Mouse (Mus musculus): ENCODE results near the gene Cbx4. TPM values are rescaled to one million over a fixed set of nuclear protein-coding genes. Genes with fewer than 3 reads are reported as not detected.

The Cbx4 gene
- polyA plus RNA-seq, 1 experiment from 2014 or later: 9.7 TPM

DNA sequence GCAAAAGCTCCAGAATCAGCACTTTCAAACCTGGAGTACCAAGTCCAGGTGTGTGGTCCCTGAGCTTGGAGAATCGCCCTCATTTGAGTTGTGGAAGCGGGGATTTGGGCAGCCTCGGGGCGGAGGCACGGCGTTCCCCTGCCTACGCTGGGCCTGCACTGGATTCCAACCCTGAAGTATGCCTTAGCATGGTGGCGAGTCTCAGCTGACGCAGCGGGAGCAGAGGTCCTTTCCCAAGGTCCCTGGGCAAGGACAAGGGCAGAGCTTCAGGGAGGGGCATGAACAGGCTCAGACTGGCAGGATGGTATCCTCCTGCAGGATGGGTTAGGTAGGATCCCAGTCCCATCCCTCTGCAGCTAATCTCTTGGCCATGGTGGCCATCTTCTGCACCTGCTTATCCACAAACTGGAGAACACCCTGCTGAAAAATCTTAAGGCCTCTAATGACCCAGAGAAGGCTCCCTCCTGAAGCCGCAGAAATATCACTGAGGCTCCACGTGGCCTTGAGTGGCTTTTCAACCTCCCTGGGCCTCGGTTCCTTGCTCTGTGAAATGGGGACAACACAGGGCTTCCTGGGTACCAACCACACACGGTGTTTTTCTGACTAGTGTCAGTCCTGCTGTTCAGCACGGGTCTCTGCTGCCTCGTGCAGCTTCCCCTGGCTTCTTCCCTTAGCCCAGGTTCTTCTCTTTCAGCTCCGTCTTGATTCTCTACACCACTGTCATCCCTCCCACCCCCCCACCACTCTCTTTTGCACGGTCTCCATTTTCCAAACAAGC, 43.4 kb upstream of the Cbx4 start:
- H3K9me3 ChIP-seq (ENCODE audit: low read length): no peaks in the 10 kb centered on the region
- H3K9ac ChIP-seq (replicated peaks; ENCODE audit: low read depth): no peak overlapping the region
- no peak overlapping the region for H3K4me2 ChIP-seq (replicated peaks; ENCODE audit: low read depth, low read length)
- no peaks in the 10 kb centered on the region for H3K36me3 ChIP-seq (ENCODE audit: insufficient read depth, low read length)
- peaks cover 29% of the 10 kb centered on the region for H3K4me1 ChIP-seq (ENCODE audit: insufficient read depth, low read depth, low read length)
- DNase-seq (ENCODE audit: low spot score) (no peak), ATAC-seq (no peak)
- no peak overlapping the region for H3K4me3 ChIP-seq (ENCODE audit: low read depth, low read length)
- no peaks in the 10 kb centered on the region for H3K27me3 ChIP-seq (replicated peaks; ENCODE audit: insufficient read depth, low read length)
- TF ChIP-seq EP300 (IDR thresholded peaks at IDR 0.05): no peak
- no peak for TF ChIP-seq CTCF (IDR thresholded peaks at IDR 0.05)
- 53% methylated on average over 18 of the region's 18 CpGs for WGBS
- H3K27ac ChIP-seq (ENCODE audit: low read length): no peak overlapping the region

DNA sequence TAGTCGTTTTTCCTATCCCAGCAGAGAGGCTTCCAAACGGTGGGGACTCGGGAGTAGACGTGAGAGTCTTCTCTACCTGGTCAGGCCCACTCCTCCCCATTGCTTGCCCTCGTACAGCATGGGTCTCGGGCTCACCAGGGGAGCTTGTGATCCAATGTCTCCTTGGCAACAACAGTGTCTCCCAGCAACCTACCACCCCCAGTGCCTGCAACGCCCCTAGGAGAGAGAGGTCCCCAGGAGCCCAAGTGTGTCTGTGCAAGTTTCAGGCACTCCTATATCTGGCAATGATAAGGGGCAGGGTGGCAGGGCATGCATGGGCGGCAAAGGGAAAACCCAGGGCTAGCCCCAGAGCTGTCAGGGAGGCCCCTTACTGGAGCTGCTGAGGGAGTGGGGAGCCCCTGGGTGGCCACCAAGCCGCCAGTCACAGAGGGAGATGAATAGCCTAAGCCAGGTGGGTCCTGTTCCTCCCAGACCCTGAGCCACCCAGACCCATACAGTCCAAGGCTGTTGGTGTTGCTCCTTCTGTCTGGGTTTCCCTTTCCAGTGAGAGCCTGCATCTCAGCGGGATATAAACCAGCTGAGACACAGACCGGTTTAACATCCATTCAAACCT, 42.8 kb upstream of the Cbx4 start:
- H3K9me3 ChIP-seq (ENCODE audit: low read length): no peaks in the 10 kb centered on the region
- H3K27me3 ChIP-seq (replicated peaks; ENCODE audit: insufficient read depth, low read length): no peaks in the 10 kb centered on the region
- no peak overlapping the region for H3K9ac ChIP-seq (replicated peaks; ENCODE audit: low read depth)
- WGBS: 59% methylated on average over 10 of the region's 11 CpGs
- peak overlapping the region; percentile 79; the same call in 1 of the 2 replicates for H3K27ac ChIP-seq (ENCODE audit: low read length)
- ATAC-seq (no peak), DNase-seq (ENCODE audit: low spot score) (no peak)
- TF ChIP-seq EP300 (IDR thresholded peaks at IDR 0.05): no peak
- TF ChIP-seq CTCF (IDR thresholded peaks at IDR 0.05): no peak
- no peak overlapping the region for H3K4me2 ChIP-seq (replicated peaks; ENCODE audit: low read depth, low read length)
- H3K4me1 ChIP-seq (ENCODE audit: insufficient read depth, low read depth, low read length): peaks cover 26% of the 10 kb centered on the region
- H3K36me3 ChIP-seq (ENCODE audit: insufficient read depth, low read length): no peaks in the 10 kb centered on the region
- no peak overlapping the region for H3K4me3 ChIP-seq (ENCODE audit: low read depth, low read length)

DNA sequence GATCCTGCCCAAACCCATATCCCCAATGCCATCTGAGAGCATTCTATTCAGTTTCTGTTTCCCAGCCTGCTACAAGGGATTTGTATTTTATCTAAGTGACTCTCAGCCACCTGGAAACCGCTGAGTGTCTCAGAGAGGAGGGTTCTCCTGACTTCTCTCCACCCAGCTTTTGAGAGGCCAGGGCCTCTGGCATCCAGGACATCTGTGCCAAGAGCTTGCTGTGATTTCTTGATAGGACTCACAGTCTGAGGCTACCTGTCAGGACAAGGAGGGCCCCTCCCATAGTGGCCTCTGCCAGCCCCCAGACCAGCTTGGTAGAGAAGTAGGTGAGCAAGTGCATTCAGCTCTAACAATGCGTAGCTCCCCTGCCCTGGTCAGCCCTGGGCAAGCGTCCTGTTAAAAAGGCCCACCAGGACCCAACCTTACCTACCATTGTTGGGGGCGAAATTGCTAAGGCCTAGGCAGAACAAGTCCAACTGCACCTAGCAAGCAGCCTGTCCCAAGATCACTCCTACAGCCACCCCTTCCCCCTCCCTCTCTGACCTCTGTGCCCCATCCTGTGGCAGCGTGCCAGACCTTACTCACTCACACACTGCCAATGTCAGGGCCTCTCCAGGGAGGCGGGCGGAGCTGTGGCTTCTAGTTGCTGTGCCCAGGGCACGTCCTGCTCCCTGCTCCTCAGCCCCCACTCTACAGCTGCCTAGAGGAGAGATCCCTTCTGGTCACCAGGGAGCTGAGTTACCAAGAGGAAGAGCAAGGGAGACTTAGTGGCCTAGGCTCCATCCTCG, 41.9 kb upstream of the Cbx4 start:
- H3K27me3 ChIP-seq (replicated peaks; ENCODE audit: insufficient read depth, low read length): no peaks in the 10 kb centered on the region
- peak overlapping the region; percentile 17; the same call in 1 of the 2 replicates for H3K4me2 ChIP-seq (replicated peaks; ENCODE audit: low read depth, low read length)
- H3K9me3 ChIP-seq (ENCODE audit: low read length): no peaks in the 10 kb centered on the region
- peak; percentile 81 for DNase-seq (ENCODE audit: low spot score)
- no peak overlapping the region for H3K9ac ChIP-seq (replicated peaks; ENCODE audit: low read depth)
- ATAC-seq: peak; percentile 39
- no peak overlapping the region for H3K4me3 ChIP-seq (ENCODE audit: low read depth, low read length)
- 39% methylated on average over 9 of the region's 9 CpGs for WGBS
- H3K4me1 ChIP-seq (ENCODE audit: insufficient read depth, low read depth, low read length): peaks cover 26% of the 10 kb centered on the region
- H3K27ac ChIP-seq (ENCODE audit: low read length): peak overlapping the region; percentile 79
- TF ChIP-seq CTCF (IDR thresholded peaks at IDR 0.05): no peak
- no peak for TF ChIP-seq EP300 (IDR thresholded peaks at IDR 0.05)
- H3K36me3 ChIP-seq (ENCODE audit: insufficient read depth, low read length): no peaks in the 10 kb centered on the region

DNA sequence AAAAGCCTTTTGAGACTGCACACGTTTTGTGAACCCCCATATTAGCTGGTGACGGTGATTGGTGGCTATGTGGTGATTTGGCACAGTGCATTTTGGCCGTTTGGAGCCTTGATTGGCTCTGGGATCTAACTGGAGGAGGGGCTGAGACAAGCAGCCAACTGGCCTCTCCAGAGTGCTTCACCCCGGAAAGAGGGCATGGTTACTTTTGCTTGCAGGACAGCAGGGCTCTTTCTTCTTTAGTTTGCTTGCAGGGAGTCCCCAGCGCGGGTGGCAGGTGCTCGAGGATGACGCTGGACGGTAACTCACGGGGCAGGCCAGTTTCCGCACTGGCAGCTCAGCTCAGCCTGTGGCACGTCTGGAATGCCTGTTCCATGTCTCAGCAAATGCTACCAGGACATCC, 41.1 kb upstream of the Cbx4 start:
- H3K4me1 ChIP-seq (ENCODE audit: insufficient read depth, low read depth, low read length): peaks cover 26% of the 10 kb centered on the region
- no peak overlapping the region for H3K4me3 ChIP-seq (ENCODE audit: low read depth, low read length)
- H3K9me3 ChIP-seq (ENCODE audit: low read length): no peaks in the 10 kb centered on the region
- ATAC-seq: no peak
- no peak for TF ChIP-seq CTCF (IDR thresholded peaks at IDR 0.05)
- TF ChIP-seq EP300 (IDR thresholded peaks at IDR 0.05): no peak
- H3K27me3 ChIP-seq (replicated peaks; ENCODE audit: insufficient read depth, low read length): no peaks in the 10 kb centered on the region
- no peaks in the 10 kb centered on the region for H3K36me3 ChIP-seq (ENCODE audit: insufficient read depth, low read length)
- H3K27ac ChIP-seq (ENCODE audit: low read length): peak overlapping the region; percentile 79
- H3K4me2 ChIP-seq (replicated peaks; ENCODE audit: low read depth, low read length): peak overlapping the region; percentile 17; the same call in 1 of the 2 replicates
- WGBS: 35% methylated on average over 12 of the region's 12 CpGs
- peak; percentile 27 for DNase-seq (ENCODE audit: low spot score)
- no peak overlapping the region for H3K9ac ChIP-seq (replicated peaks; ENCODE audit: low read depth)

DNA sequence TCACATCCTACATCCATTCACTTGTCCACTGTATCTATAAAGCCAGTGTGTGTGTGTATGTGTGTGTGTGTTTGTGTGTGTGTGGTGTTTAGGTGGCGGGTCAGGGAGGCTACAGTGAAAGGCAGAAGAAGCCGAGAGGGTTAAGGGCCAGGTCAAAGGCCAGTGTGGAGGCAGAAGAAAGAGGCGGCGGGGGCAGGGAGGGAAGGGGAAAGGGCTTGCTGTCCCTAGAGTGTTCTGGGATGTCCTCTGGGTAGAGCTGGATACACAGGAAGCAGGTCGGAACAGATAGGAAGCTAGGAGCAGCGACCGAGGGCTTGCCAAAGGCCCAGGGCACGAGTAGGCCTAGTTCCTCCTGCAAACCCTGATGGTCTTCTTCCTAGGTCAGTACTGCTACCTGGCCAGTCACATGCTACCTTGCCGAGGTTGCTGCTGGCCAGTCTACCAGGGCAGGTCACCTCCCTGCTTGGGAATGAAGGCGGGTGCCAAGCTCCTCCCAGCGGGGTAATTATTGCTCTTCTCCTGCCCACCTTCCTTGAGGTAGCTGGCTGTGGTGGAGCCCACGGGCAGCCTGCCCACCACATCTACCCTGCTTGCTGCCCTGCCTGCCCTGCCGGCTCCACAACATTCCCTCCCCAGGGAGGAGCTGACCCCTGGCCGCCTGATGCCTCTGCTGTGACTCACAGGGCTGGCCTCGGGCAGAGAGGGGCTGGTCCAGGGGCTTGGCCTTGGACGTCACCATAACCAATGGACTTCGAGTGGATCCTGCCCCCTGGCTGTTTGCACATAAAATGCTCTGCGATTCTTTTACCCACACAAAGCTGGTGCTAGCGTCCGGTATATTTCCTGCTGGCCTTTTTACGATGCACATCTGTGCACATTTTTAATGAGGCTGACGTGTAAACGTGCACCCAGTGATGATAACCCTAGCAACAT, 40.2 kb upstream of the Cbx4 start:
- H3K27ac ChIP-seq (ENCODE audit: low read length): peak overlapping the region; percentile 90
- H3K4me3 ChIP-seq (ENCODE audit: low read depth, low read length): no peak overlapping the region
- no peak overlapping the region for H3K9ac ChIP-seq (replicated peaks; ENCODE audit: low read depth)
- H3K4me1 ChIP-seq (ENCODE audit: insufficient read depth, low read depth, low read length): peaks cover 26% of the 10 kb centered on the region
- H3K27me3 ChIP-seq (replicated peaks; ENCODE audit: insufficient read depth, low read length): no peaks in the 10 kb centered on the region
- no peaks in the 10 kb centered on the region for H3K9me3 ChIP-seq (ENCODE audit: low read length)
- TF ChIP-seq CTCF (IDR thresholded peaks at IDR 0.05): peak; percentile 82
- TF ChIP-seq EP300 (IDR thresholded peaks at IDR 0.05): peak; percentile 65; the same call in 1 of the 2 replicates
- peak overlapping the region; percentile 34 for H3K4me2 ChIP-seq (replicated peaks; ENCODE audit: low read depth, low read length)
- 14% methylated on average over 23 of the region's 23 CpGs for WGBS
- peak; percentile 99 for DNase-seq (ENCODE audit: low spot score)
- H3K36me3 ChIP-seq (ENCODE audit: insufficient read depth, low read length): no peaks in the 10 kb centered on the region
- ATAC-seq: peak; percentile 97

Measured in lung, postnatal 0 days (tissue).